Mouse (Mus musculus) MEL (cell line): ENCODE data around the gene Syce3. TPM values are rescaled to one million over a fixed set of nuclear protein-coding genes. Genes with fewer than 3 reads are reported as not detected.

ENCODE experiments used
- DNase-seq: peaks from one replicate; pipeline ENCODE4 v3.0.0; 2011; ENCODE audit warnings: low read depth, low spot score
- H3K27ac ChIP-seq: 2 replicates; pipeline ENCODE4 v1.5.1; 2012; ENCODE audit warnings: low read depth, mild to moderate bottlenecking, control low read depth, low read length, moderate library complexity; ENCODE audit not compliant: control insufficient read depth
- H3K27me3 ChIP-seq, 2 experiments: fragments of 150-350 bp in 1 of 2; sonication (generic) in 1 of 2; 2 replicates each; pipeline ENCODE4 v1.6.1; 2012; ENCODE audit warnings: low read length in 2 of 2, mild to moderate bottlenecking in 2 of 2, improper control_type of control experiment in 1 of 2, moderate library complexity in 1 of 2; ENCODE audit not compliant: insufficient read depth in 2 of 2, control insufficient read depth in 1 of 2
- H3K36me3 ChIP-seq, 2 experiments: 2 replicates each; pipeline ENCODE4 v1.6.1; 2012 to 2014; ENCODE audit warnings: low read length in 2 of 2, improper control_type of control experiment in 1 of 2, inconsistent platforms in 1 of 2, mild to moderate bottlenecking in 1 of 2; ENCODE audit not compliant: insufficient read depth in 2 of 2, control insufficient read depth in 1 of 2
- H3K4me1 ChIP-seq, 2 experiments: fragments of 150-350 bp in 1 of 2; sonication (generic) in 1 of 2; 2 replicates each; pipeline ENCODE4 v1.6.1; 2012; ENCODE audit warnings: low read length in 2 of 2, improper control_type of control experiment in 1 of 2, mild to moderate bottlenecking in 1 of 2; ENCODE audit not compliant: insufficient read depth in 2 of 2, control insufficient read depth in 1 of 2
- H3K4me3 ChIP-seq, 2 experiments: fragments of 150-350 bp in 1 of 2; sonication (generic) in 1 of 2; 2 replicates each; pipeline ENCODE4 v1.5.1; 2012; ENCODE audit warnings: low read depth in 2 of 2, low read length in 2 of 2, mild to moderate bottlenecking in 2 of 2, moderate library complexity in 2 of 2, control low read depth in 1 of 2, improper control_type of control experiment in 1 of 2; ENCODE audit not compliant: control insufficient read depth in 1 of 2, insufficient read depth in 1 of 2
- H3K79me2 ChIP-seq: 2 replicates; pipeline ENCODE4 v1.6.1; 2012; ENCODE audit warnings: mild to moderate bottlenecking, low read length, moderate library complexity; ENCODE audit not compliant: control insufficient read depth, poor library complexity, insufficient read depth
- H3K9ac ChIP-seq: 2 replicates; pipeline ENCODE4 v1.6.1; 2012; ENCODE audit warnings: low read depth, mild to moderate bottlenecking, control low read depth, low read length, moderate library complexity; ENCODE audit not compliant: control insufficient read depth, poor library complexity, severe bottlenecking
- H3K9me3 ChIP-seq: fragments of 150-350 bp; sonication (generic); replicated peaks from 2 replicates; pipeline ENCODE4 v1.6.1; 2012; ENCODE audit warnings: mild to moderate bottlenecking, low read length, improper control_type of control experiment, moderate library complexity; ENCODE audit not compliant: insufficient read depth
- BHLHE40 ChIP-seq: IDR thresholded peaks from 2 replicates; pipeline ENCODE4 v1.6.1; 2012; ENCODE audit warnings: low read depth, mild to moderate bottlenecking, inconsistent platforms, low read length, improper control_type of control experiment, borderline replicate concordance
- EP300 ChIP-seq, 2 experiments: IDR thresholded peaks; 2 replicates each; pipeline ENCODE4 v1.6.1; 2011; ENCODE audit warnings: improper control_type of control experiment in 2 of 2, low read length in 2 of 2, low read depth in 1 of 2, mild to moderate bottlenecking in 1 of 2
- GABPA ChIP-seq: IDR thresholded peaks from 2 replicates; pipeline ENCODE4 v1.6.1; 2012; ENCODE audit warnings: low read depth, mild to moderate bottlenecking, inconsistent platforms, low read length, improper control_type of control experiment, moderate library complexity
- MAZ ChIP-seq: IDR thresholded peaks from 2 replicates; pipeline ENCODE4 v1.6.1; 2012; ENCODE audit warnings: low read depth, mild to moderate bottlenecking, inconsistent platforms, low read length, improper control_type of control experiment
- POLR2AphosphoS2 ChIP-seq: IDR thresholded peaks from 2 replicates; pipeline ENCODE4 v1.6.1; 2011; ENCODE audit warnings: low read length, improper control_type of control experiment
- POLR2AphosphoS5 ChIP-seq: IDR thresholded peaks from 2 replicates; pipeline ENCODE4 v1.6.1; 2012; ENCODE audit warnings: low read depth, borderline replicate concordance, mild to moderate bottlenecking, inconsistent platforms, low read length, moderate library complexity, mixed read lengths
- RAD21 ChIP-seq: IDR thresholded peaks from 2 replicates; pipeline ENCODE4 v1.6.1; 2011; ENCODE audit warnings: mild to moderate bottlenecking, low read depth, low read length, improper control_type of control experiment
- SIN3A ChIP-seq: IDR thresholded peaks from 2 replicates; pipeline ENCODE4 v1.6.1; 2012; ENCODE audit warnings: low read length, improper control_type of control experiment, inconsistent platforms
- SMC3 ChIP-seq: IDR thresholded peaks from 2 replicates; pipeline ENCODE4 v1.6.1; 2011; ENCODE audit warnings: low read depth, low read length, improper control_type of control experiment
- TAL1 ChIP-seq: IDR thresholded peaks from 2 replicates; pipeline ENCODE4 v1.6.1; 2012; ENCODE audit warnings: mild to moderate bottlenecking, inconsistent platforms, low read length, moderate library complexity, mixed read lengths
- TBP ChIP-seq: IDR thresholded peaks from 2 replicates; pipeline ENCODE4 v1.8.0; 2011; ENCODE audit warnings: low read depth, low read length, improper control_type of control experiment
- UBTF ChIP-seq: IDR thresholded peaks from 2 replicates; pipeline ENCODE4 v1.6.1; 2012; ENCODE audit warnings: low read depth, mild to moderate bottlenecking, inconsistent platforms, low read length, improper control_type of control experiment, moderate library complexity, borderline replicate concordance; ENCODE audit not compliant: insufficient read depth
- USF1 ChIP-seq: IDR thresholded peaks from 2 replicates; pipeline ENCODE4 v1.6.1; 2014; ENCODE audit warnings: low read depth, mild to moderate bottlenecking, inconsistent platforms, low read length, improper control_type of control experiment, moderate library complexity
- ZC3H11A ChIP-seq: IDR thresholded peaks from 2 replicates; pipeline ENCODE4 v1.6.1; 2012; ENCODE audit warnings: low read depth, mild to moderate bottlenecking, inconsistent platforms, low read length, improper control_type of control experiment
- ZKSCAN1 ChIP-seq: IDR thresholded peaks from 2 replicates; pipeline ENCODE4 v1.6.1; 2012; ENCODE audit warnings: low read depth, mild to moderate bottlenecking, inconsistent platforms, low read length, improper control_type of control experiment, moderate library complexity
- ZMIZ1 ChIP-seq: IDR thresholded peaks from 2 replicates; pipeline ENCODE4 v1.6.1; 2012; ENCODE audit warnings: low read depth, mild to moderate bottlenecking, inconsistent platforms, low read length, improper control_type of control experiment, moderate library complexity
- ZNF384 ChIP-seq: IDR thresholded peaks from 2 replicates; pipeline ENCODE4 v1.6.1; 2012; ENCODE audit warnings: low read depth, mild to moderate bottlenecking, inconsistent platforms, low read length, improper control_type of control experiment
- polyA plus RNA-seq, 2 experiments: library from polyadenylated mRNA; stranded (reverse) in 1 of 2; unstranded in 1 of 2; fragments of >175 nt in 1 of 2; fragments of >200 nt in 1 of 2; gene quantifications; 2 replicates each; pipeline versions ENCODE4 v1.2.1 to v1.2.4; 2012; ENCODE audit warnings: low replicate concordance in 2 of 2, low read depth in 1 of 2; ENCODE audit not compliant: insufficient read length in 2 of 2, insufficient read depth in 1 of 2, missing spikeins in 1 of 2
- total RNA-seq: library from RNA; depleted of rRNA; stranded (reverse); fragments of 300-350 nt; gene quantifications from 2 replicates; pipeline ENCODE4 v1.2.3, GENCODE M21; 2012

Syce3 gene
- total and polyA plus RNA-seq, 3 experiments = 1.4 to 1.5 TPM; not detected in 1

GRCm38 (mm10) chr15:89379429-89379828 lies 30.9 kb downstream of the Syce3 start (continued):
- no peak for TF ChIP-seq POLR2AphosphoS5
- TF ChIP-seq, all 39 proteins: peak for 5

GRCm38 (mm10) chr15:89378831-89379401 lies 31.4 kb downstream of the Syce3 start, which contains the start of gene Odf3b:
Gene Odf3b, minus strand, starts transcription at chr15:89379282.
- peaks cover under 1% of the 10 kb centered on the region; the same call in 1 of the 2 replicates for H3K79me2 ChIP-seq
- H3K27ac ChIP-seq = no peak within 1 kb of the TSS
- no peaks in the 10 kb centered on the region for H3K9me3 ChIP-seq
- TF ChIP-seq TAL1 (no peak), BHLHE40 (no peak), ZNF384 (no peak), RAD21 (no peak), SMC3 (no peak), TBP (no peak), SIN3A (no peak), ZC3H11A (no peak), ZMIZ1 (no peak), POLR2AphosphoS5 (no peak), GABPA (no peak), MAZ (no peak), EP300 (IDR thresholded peaks at IDR 0.05; ENCODE audit: low read depth in 1 of 2, low read length in 2 of 2) (no peak), USF1 (no peak), POLR2AphosphoS2 (no peak), UBTF (no peak), ZKSCAN1 (no peak)
- TF ChIP-seq, all 39 proteins: peak for 0
- Histone ChIP-seq H3K36me3 (peaks cover 0 to 8% of the 10 kb centered on the region in 2 experiments; a peak in 2 of 4 replicates), H3K4me1 (peaks cover 0 to 11% of the 10 kb centered on the region in 2 experiments; a peak in 1 of 4 replicates), H3K4me3 (no peak within 1 kb of the TSS), H3K27me3 (no peaks in the 10 kb centered on the region), H3K9ac (no peak within 1 kb of the TSS)
- DNase-seq = no peak
